Mouse (Mus musculus): ENCODE measurements around the gene Spry1. TPM values are rescaled to one million over a fixed set of nuclear protein-coding genes. Genes with fewer than 3 reads are reported as not detected.

Spry1 gene
- polyA plus RNA-seq (2014; fragmentation: Illumina TruSeq; extraction: RNeasy Lipid Tissue Mini Kit (QIAGEN cat#74804)): 11.1 TPM

DNA sequence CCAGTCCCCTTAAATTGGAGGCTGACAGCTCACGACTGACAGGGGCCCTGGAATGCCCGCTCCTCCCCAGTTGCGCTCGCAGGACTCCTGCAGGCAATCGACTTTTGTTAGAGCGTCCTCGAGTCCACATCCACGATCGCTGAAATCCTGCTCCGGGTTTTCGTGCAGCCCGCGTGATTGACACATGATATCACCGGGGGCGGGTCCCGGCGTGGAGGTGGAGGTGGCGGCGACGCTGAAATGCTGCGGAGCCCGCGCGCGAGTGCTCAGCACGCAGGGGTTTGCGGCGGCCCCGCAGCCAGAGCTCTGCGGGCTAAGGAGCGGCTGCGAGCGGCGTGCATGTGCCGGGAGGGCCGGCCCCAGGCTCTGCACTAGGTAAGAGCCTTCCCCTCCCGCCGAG is at the start of gene Spry1:
Spry1 (plus strand) TSS at position 258 of the 400 bp plus-strand sequence.

Other genes starting within 250 kb of the Spry1 start
- gene Spata5, start 220.1 kb upstream of the Spry1 start, polyA plus RNA-seq (2014; fragmentation: Illumina TruSeq; extraction: RNeasy Lipid Tissue Mini Kit (QIAGEN cat#74804)): 45.2 TPM
- 0.63 TPM for gene Nudt6, start 219.7 kb upstream of the Spry1 start, polyA plus RNA-seq (2014; fragmentation: Illumina TruSeq; extraction: RNeasy Lipid Tissue Mini Kit (QIAGEN cat#74804))
- gene Gm5148, start 84.5 kb downstream of the Spry1 start, polyA plus RNA-seq (2014; fragmentation: Illumina TruSeq; extraction: RNeasy Lipid Tissue Mini Kit (QIAGEN cat#74804)): 1.1 TPM

Measured in ovary, adult 10 weeks (tissue).